Mouse (Mus musculus) kidney, adult 11 months (tissue): ENCODE measurements around the gene Psma3.
"Not testable (repeated sequence)": the region's sequence is repeated elsewhere in the genome, so short reads cannot be mapped to it uniquely, and the experiment has no call there.

Experiments
- DNase-seq: peaks from one replicate; pipeline ENCODE4 v3.0.0; 2022

Gene Psma3

DNA sequence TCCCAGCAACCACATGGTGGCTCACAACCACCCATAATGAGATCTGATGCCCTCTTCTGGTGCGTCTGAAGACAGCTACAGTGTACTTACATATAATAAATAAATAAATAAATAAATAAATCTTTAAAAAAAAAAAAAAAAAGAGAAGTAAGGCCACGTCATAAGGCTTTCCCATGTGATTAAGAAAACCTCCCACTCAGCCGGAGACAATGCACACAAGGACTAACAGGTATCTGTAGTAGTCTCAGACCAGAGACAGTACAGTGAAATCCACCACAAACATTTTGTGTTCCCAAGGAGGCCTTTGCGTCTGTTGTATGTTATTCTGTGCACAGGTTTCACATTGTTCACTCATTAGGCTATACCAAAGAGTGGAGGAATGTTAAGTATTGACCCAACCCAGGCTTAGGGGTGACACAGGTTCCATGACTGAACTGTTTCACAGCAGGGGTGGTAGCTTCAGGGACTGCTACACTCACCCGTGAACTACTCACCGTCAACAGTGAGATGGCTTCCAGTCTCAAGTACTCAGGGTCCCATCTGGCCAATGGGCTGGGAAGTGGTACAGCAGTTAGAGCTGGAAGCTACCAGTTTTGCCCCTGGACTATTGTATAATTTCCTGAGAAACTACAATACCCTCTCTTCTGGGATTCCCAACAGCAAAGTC, 29.5 kb downstream of the Psma3 start:
- no peak for DNase-seq

- DNase-seq: no peak
Measured at GRCm38 (mm10) chr12:71006141-71006540, 31.7 kb downstream of the Psma3 start.

DNA sequence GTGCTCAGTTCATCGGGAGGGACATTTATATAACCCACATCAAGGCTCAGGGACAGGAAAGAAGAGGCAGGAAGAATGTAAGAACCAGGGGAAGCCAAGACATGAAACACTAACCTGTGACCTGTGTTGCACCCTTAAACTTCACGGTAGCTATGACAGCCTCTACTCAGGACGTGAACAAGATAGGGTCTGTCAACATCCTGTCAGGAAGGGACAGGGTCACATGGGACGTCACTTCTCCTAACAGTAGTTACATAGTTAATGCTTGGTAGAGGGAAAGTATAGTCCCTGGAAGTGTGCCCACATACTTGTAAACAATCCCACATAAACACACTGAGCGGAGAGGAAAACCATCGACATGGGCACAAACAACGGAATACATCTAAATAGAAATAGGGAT, 32.5 kb downstream of the Psma3 start:
- DNase-seq: no peak

DNA sequence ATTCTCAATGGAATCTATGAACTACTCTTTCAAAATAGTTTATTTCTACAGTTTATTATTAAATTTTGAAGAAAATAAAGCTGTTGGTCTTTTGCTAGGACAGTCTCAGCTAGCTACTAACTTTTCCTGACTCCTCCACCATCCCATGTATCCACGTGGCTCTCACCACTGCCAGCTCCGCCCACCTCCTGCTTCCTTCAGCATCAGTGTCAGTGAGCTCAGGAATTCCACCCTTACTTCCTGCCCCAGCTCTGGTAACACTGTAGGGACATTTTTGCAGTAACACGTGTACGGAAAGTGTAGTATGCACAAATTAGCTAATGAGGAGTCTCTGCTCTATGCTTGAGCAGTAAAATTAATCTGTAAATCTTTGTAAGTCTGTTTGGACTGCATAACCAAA, 35.3 kb downstream of the Psma3 start:
- DNase-seq: peak; percentile 53

DNA sequence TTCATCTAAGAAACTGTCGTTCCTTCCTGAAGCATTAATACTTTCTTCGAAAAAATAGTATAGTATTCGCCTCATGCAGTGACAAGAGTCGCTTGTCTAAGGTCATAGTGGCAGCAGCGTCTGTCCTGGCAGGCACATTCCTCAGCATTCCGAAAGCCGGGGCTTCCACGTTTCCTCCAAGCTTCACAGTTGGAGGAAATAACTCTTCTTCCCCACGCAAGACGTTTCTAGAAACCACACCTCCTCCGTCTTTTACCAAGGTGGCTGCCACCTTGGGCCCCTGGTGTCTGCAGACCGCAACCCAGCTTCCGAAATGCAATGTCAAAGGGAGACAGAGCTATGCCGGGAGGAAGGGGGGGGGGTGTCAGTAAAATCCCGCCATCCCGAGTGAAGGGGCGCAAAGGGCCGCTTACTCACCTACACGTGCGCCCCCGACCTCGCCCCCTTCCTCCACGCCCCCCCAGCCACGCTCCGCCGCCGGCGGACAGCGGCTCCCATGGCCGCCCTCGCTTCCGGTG, 40.5 kb downstream of the Psma3 start:
- peak; percentile 23 for DNase-seq

- DNase-seq: peak; percentile 100
Measured at GRCm38 (mm10) chr12:71015363-71016210, 41.2 kb downstream of the Psma3 start, which contains the start of gene Arid4a. TSS of gene Arid4a (plus strand) at chr12:71015990.

GRCm38 (mm10) chr12:71016211-71016502, 41.7 kb downstream of the Psma3 start:
- no peak for DNase-seq

DNA sequence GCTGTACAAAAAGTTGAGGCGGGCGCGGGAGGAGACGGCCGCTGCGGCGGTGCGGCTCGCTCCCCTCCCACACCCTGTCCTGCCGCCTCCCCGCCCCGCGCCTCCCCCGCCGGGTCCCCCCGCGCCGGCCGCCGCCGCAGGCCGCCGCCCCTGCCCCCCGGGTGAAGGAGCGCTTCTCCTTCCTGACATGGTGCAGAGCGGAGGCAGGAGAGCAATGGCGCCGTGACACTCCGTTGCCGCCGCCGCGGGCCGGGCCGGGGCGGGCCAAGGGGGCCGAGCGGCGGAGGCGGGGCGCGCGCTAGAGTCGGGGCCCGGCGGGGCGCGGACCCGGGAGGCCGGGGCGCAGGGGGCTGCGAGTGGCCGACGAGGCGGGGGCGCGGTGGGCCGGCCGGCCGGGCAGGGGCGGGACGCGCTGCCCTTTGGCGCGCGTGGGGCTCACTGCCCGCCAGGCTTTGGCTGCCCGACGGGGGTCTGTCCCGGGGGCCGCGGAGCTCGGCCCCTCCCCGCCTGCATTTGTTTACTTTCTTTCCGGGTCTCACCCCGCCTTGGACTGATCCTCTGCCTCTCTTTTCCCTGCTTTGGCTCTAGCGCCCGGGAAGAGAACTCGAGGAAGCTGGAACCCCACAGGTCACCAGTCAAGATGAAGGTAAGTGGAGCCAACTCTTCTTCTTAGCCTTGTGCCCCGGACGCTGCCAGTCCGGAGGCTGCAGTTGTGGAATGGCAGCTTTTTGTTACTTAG, 42.3 kb downstream of the Psma3 start:
- DNase-seq: peak; percentile 47

DNA sequence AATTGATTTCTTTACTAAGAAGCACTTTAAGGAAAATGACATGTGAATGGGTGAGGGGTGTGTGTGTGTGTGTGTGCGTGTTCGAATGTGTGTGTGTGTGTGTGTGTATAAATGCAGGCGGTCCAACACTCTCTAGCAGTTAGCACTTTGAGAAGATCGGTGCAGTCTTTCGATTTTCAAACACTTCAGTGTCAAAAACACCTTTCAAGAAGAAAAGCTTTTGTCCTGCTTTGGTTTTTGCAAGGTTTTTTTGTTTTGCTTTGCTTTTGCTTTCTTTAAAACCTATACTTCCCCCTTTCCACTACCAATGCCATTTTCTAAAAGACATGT, 42.8 kb downstream of the Psma3 start:
- DNase-seq: no peak

- DNase-seq: no peak
Measured at GRCm38 (mm10) chr12:71017827-71018226, 43.4 kb downstream of the Psma3 start.

DNA sequence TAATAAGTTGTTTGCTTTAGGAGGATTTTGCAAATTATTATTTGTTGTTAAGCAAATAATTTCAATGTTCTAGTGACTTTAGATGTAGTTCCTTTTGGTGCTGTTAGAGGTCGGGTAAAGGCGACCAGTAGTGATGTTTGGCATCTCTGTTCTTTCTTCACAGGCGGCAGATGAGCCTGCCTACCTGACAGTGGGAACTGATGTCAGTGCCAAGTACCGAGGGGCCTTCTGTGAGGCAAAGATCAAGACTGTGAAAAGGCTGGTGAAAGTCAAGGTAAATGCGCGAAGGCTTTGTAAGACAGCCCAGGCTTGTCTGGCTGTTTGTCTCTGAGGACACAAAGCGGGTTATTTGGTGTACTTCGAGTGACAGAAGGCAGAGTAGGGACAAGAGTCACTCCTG, 44.8 kb downstream of the Psma3 start:
- DNase-seq: no peak

GRCm38 (mm10) chr12:71024411-71024810, 50.0 kb downstream of the Psma3 start:
- DNase-seq: no peak

GRCm38 (mm10) chr12:71028265-71028664, 53.8 kb downstream of the Psma3 start:
- DNase-seq: not testable (repeated sequence)

- DNase-seq: no peak
Measured at GRCm38 (mm10) chr12:71030260-71030659, 55.8 kb downstream of the Psma3 start.

- DNase-seq: no peak
Measured at GRCm38 (mm10) chr12:71030722-71031121, 56.3 kb downstream of the Psma3 start.

DNA sequence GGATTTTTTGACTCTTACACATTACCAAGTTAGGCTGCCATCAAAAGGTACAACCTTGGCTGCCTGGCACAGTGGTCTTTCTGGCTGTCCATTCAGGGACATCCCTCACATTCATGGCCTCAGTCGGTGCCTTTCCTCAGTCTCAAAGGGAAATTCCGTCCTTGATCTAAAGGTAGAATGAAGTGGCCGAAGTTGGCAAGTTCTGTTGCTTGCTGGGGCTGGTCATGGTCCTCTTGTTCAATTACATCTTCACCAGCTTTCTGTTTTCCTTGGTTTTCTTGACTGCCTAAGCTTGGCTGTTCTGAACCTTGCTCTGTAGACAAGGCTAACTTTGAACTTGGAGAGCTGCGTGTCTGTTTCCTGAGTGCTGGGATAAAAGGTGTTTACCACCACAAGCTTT, 61.4 kb downstream of the Psma3 start:
- DNase-seq: no peak

DNA sequence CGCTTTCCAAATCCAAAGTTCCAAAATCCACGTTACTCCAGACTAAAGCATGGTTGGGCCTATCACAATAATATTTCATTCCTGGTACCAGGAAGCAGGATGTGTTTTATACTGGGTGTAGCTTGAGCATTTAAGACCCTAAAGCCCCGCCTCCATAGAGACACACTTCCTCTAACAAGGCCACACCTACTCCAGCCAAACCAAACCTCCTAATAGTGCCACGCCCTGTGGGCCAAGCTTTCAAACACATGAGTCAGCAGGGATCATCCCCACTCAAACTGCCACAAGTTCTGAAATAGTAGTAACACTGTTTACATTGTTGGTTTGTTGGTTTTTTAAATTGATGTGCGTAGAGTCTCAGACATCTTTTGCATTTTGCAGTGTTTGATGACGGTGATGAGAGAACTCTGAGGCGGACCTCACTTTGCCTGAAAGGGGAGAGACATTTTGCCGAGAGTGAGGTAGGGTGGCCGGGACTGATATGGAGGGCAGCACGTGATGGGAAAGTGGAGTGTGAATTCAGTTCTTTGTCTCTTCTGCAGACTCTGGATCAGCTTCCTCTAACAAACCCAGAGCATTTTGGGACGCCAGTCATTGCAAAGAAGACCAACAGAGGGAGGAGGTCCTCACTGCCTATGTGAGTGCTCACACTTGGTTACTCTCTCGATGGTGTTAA, 62.4 kb downstream of the Psma3 start:
- DNase-seq: no peak

DNA sequence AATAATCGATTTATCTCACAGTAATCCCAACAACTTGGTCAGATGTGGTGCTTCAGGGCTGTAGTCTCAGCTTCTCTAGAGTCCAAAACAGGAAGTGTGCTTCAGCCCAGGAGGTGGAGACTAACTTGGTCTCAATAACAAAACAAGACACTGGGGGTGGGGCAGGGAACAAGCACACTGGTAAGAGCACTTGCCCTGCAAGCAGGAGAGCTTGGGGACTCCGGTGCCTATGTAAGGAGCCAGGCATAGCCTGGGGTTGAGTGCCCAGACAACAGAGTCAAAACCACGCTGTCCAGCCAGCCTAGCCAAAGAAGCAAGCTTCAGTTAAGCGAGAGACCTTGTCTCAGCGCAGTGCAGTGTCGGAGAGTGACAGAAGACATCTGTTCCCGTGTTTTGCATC, 66.0 kb downstream of the Psma3 start:
- peak; percentile 52 for DNase-seq

- no peak for DNase-seq
Measured at GRCm38 (mm10) chr12:71042451-71042850, 68.0 kb downstream of the Psma3 start.

GRCm38 (mm10) chr12:71043571-71043970, 69.2 kb downstream of the Psma3 start:
- DNase-seq: peak; percentile 59

DNA sequence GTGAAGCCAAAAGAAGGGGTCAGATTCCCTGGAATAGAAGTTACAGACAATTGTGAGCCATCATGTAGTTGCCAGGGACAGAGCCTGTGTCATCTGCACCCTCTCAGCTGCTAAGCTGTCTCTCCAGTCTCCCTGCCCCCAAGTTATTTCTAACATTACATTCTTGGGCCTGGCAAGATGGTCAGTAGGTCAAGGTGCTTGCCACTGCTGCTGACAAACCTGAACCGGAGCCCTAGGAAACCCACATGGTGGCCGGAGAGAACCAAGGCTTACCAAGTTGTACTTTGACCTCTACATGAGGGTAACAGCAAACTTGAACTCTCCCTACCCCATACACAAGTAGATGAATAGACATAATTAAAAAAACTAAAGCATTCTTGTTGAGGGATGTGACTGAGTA, 70.1 kb downstream of the Psma3 start:
- peak; percentile 85 for DNase-seq
